Mouse (Mus musculus) embryo, embryonic 10.5 days (tissue): ENCODE results near the gene Exosc10.

Experiments used
- DNase-seq: peaks from one replicate; pipeline ENCODE4 v3.0.0-alpha.2; 2015; ENCODE audit warnings: low spot score

The Exosc10 gene

DNA sequence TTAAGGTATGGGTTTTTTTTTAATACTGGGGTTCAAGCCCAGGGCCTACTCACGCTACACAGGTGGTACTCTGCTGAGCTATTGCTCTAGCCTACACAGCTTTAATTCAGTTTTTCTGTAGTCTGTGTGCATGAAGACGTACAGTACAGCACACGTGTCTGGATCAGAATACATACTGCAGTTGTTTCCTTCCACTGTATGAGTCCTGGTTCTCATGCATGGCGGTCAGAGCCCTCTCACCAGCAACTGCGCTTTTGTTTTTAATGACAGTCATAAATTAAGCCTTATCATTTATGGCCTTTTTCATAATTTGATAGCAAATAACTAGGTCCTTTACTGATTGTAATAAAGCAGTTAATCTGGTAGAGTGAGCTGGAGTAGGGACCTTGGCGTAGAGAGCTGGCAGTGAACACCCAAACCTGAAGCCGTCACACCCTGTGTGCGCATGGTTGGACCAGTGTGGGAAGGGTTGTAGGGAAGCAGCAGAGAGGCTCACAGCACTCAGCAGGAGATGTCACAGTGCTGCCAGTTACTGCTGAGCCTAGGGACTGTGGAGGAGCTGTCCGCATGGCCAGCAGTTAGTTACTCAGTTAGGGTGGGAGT lies 12.6 kb downstream of the Exosc10 start:
- no peak for DNase-seq

DNA sequence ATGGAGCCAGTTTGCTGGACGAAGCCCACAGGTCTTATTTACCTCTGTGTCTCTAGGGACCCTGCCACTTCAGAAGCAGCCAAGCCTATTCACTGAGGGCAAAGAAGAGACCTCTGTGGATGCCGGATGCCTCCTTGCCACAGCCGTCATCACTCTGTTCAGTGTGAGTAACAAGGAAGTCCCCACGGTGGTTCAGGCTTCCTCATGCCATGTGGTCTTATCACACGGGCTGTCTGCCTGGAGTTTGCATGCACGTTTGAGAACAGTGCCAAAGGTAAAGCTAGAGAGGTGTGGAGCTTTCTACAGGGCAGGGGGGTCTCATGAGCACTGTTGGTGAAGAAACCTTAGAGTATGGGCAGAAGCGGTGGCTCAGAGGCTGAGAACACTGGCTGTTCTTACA lies 15.0 kb downstream of the Exosc10 start:
- no peak for DNase-seq

DNA sequence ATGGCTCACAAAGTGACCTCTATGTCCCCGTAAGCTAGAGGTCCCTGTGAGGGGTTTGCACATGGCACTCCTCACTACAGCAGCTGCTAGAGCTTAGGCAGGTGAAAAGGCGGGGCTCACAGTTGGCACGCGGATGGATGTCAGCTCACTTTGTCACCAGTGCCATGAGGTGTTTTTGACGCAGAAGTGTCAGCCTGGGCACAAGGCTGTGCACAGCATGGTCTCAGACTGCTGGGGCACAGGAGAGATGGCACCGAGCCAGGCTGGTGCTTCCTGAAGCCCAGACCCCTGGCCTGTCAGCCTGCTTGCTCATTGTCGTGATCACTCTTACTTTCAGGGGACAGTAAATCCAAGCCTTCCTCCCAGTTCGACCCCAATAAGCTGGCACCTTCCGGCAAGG lies 22.5 kb downstream of the Exosc10 start:
- DNase-seq: no peak

DNA sequence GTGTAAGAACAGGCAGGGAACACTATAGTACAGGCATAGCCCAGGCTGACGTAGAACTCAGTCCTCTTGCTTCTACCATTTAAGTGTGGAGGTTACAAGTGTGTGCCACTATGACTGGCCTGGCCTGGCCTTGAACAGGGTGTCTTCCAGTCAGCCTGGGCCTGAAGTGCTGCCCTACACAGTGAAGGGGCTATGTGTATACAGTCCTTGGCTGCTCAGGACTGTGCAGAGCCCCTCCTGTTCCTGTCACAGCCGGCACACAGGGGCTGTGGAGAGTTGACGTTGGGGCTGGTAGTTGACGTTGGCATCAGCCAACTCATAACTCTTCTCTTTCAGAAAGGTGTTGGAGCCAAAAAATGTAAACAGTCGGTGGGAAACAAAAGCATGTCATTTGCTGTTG lies 23.2 kb downstream of the Exosc10 start:
- DNase-seq: no peak

DNA sequence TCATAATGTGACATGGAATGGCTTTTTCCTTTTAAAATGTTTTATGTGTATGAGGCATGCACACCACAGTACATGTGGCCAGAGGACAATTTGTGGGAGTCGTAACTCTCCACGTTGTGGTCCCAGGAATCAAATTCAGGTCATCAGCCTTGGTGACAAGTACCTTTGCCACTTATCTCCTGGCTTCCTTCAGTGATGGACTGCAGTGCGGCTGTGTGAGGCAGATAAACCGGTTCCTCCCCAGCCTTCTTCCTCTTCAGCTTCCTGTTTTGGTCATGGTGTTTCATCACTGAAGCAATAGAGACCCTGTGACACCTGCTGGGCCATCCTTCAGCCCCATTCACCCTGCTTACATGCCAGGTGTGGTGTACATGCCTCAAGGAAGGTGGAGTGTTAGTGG lies 25.0 kb downstream of the Exosc10 start:
- no peak for DNase-seq

DNA sequence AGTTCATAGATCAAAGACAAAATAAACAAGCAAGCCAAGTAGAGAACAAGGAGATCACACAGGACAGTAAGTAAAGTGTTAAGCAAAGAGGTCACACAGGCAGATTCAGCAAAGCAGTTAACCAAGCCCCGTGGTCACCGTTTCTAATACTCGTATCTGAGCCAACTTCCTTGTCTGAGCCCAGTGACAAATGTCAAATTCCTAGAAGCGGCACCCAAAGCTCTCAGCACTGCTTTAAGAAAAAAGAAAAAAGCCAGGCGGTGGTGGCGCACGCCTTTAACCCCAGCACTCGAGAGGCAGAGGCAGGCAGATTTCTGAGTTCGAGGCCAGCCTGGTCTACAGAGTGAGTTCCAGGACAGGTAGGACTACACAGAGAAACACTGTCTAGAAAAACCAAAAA lies 28.4 kb downstream of the Exosc10 start:
- DNase-seq: no peak

DNA sequence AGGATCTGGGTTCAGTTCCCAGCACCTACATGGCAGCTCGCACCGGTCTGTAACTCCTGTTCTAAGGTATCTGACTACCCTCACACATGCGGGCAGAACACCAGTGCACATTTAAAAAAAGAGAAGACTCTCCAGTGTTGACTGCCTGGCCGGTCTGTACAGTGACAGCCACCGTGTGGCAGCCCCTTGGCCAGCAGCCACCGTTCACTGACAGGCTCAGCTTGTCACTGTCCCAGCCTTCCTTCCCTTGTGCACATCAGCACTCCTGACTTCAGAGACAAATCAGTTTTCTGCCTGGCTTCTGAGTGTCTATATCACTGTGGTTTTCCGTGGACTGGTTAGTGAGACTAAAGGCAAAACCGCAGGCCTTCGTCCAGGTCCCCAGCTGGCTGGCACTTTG lies 30.6 kb downstream of the Exosc10 start:
- no peak for DNase-seq

DNA sequence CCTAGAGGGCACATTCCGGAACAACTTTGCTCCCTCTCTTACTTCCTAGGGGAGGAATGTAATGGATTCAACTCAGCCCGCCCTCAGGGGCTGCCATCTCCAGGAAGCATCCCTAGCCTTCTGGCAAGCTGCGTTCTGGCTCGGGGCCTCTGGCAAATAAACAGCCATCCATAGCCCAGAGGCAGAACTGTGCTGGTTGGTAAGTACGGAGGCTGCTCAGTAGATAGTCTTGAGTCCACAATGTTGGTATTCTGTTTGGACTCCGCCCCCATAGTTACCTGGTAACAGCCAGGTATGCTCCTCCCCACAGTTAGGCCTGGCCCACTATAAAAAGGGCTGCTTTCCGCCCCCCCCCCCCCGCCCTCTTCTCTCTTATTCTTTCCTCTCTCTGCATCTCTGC lies 31.3 kb downstream of the Exosc10 start:
- no peak for DNase-seq

DNA sequence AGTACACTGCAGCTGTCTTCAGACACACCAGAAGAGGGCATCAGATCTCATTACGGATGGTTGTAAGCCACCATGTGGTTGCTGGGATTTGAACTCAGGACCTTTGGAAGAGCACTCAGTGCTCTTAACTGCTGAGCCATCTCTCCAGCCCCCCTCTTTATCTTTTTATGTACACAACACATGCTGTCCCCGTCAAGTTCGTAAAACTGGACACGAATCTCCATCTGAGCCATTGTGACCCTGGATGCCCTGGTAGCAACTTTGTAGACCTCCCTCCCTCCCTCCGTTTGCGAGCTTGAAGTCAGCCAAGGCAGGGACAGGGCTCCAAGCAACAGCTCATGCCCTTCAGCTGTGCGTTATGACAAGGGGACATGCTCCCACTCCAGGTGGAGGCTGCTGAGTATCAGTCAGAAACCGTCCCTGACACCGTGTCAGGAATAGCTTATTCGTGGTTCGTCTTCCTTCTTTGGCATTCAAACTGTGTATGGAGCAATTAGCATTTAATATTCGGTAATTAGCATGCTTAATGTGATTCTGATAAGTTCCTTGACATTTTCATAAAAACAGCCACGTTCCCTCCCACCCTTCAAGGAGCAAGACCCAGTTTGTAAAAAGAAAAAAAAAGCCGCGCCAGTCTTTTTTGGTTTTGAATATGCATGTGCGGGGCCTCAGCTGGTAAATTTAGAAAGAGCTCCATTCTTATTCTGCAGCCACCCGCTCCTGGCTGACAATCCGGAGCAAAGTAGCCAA lies 32.4 kb downstream of the Exosc10 start:
- peak; percentile 63 for DNase-seq

DNA sequence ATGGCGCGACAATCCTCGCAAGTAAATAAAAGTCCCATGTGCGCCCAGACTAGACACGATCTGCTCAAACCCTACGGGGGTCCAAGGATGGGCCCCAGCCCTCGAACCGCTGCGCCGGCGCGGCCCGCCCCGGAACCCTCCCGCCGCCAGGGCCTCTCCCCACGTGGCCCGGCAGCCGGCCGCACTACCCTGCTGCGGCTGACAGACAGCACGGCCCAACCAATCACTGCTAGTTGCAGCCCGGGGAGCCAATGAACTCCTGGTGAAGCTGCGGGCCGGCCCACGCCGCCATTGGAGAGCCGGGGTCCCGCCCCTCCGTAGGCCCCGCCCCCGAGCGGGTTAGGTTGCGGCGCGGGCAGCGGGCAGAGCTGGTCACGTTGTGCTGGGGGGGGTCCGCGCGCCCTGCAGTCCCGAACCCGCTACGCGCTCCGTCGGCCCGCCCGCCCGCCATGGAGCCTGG lies 33.0 kb downstream of the Exosc10 start, which contains the start of gene Srm:
TSS of gene Srm (plus strand) at position 333 of the 460 bp plus-strand sequence.
- DNase-seq: peak; percentile 97

DNA sequence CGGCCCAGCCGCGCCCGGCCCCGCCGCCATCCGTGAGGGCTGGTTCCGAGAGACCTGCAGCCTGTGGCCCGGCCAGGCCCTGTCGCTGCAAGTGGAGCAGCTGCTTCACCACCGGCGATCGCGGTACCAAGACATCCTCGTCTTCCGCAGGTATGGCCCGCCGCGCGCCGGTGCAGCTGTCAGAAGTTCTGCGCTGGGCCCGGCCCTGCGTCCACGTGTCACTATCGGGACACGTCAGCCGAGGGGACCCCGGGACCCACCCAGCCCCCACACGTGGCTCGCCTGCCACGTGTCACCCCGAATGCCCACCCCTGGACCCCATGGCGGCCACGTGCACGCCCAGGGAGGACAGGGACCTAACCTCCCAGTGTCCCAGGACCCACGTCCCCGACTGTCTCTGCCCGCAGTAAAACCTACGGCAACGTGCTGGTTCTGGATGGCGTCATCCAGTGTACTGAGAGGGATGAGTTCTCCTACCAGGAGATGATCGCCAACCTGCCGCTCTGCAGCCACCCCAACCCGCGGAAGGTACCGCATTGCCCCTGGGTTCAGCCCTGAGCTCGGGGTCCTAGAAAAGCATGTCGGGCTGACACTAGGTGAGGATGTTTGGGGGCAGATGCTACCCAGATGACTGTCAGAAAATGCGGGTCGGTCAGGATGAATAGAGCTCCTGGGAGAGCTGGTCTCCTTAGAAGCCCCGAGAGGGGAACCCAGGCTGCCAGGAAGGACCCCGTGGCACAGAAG lies 33.6 kb downstream of the Exosc10 start:
- peak; percentile 35 for DNase-seq

DNA sequence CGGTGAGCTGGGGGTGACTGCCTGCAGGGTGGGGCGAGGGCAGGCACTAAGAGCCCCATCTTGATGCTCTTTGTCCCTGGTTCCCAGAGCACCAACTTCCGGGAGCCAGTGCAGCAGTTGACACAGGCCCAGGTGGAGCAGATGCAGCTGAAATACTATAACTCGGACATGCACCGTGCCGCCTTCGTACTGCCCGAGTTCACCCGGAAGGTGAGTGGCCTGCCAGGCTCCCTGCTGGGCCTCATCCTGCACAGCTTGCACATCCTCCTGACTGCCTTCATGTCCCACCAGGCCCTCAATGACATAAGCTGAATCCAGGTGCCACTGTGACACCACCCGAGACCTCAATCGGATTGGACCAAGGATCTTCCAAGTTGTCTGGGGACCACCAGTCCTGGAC lies 35.8 kb downstream of the Exosc10 start:
- no peak for DNase-seq

DNA sequence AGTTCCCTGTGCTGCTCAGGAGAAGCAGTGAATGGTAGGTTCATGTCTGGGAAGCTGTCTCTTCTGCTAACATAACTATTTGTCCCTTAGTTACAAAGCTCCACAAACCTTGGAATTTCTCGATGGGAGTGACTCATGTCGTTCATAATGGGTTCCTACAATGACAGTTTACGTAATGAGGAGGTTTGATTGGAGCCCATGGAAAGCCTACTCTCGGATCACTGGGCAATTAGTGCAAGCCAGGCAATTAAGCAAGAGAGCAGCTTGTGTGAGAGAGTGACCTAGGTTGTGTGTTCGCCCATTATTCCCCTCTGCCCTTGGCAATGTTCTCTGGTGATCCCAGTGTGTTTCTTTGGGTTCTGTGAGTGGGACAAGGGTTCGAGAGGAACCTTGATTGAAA lies 37.7 kb downstream of the Exosc10 start:
- DNase-seq: no peak

DNA sequence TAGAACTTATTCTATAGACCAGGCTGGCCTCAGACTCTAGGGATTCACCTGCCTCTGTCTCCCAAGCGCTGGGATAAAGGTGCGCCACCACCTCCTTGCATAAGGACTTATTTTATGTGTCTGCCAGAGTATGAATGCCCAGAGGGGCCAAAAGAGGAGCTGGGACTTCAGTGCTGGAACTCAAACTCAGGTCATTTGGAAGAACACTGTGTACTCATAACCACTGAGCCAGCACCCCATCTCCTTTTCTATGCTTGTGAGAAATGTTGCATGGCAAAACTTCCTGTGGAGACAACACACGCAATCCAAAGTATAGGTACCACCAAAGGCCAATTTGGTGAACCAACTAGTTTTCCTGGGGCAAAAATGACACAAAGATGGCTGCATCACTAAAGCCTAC lies 38.5 kb downstream of the Exosc10 start:
- no peak for DNase-seq

DNA sequence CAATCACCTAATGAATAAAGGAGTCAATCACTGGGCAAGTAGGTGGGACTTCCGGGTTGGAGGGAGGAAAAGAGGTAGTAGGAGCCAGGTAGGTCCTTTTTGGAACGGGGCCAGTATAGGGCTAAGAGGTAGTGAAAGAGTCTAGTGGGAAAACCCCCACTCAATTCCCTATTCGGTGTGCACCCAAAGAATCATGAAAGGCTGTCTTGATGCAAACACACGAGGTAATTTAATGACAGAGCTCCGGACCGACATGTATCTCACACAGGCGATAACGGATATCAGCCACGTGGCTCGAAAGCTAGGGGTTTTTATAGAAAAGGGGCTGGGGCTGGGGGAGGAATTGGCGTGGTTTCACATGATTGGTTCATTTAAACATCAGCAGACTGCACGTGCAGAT lies 40.6 kb downstream of the Exosc10 start:
- no peak for DNase-seq

DNA sequence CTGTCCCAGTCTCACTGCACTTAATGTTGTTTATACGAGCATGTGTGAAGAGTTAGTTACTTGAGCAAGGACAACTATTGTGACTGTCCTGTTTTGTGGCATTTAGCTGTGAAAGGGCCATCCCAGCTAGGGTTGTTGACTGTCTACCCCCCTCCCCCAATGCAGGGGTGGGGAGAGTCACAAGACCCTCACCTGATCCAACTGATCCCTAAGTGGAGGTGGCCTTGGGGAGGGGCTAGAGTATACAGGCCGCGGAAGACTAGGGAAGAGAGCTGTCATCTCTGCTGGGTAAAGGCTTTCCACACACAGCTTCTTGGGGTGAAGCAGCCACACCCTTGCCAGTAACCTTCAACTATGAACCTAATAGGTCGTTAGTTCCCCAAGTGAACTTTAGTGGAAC lies 42.1 kb downstream of the Exosc10 start:
- no peak for DNase-seq

DNA sequence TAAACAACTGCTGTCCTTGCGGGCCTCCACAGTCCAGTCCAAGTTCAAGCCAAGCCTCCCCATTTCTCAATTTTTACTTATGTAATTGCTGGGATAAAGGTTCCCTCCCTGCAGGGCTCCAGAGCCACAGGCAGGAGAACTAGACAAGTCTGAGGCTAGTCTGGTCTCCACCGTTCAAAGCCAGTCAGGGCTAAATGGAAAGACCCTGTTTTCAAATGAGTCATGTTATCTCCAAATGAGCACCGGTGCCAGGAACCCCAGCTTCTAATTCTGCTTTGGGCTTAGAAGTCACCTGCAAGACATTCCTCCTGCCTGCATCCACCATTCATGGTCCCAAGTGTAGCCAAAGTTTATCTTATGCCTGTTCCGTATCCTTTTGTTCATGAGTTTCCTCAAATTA lies 43.6 kb downstream of the Exosc10 start:
- no peak for DNase-seq

DNA sequence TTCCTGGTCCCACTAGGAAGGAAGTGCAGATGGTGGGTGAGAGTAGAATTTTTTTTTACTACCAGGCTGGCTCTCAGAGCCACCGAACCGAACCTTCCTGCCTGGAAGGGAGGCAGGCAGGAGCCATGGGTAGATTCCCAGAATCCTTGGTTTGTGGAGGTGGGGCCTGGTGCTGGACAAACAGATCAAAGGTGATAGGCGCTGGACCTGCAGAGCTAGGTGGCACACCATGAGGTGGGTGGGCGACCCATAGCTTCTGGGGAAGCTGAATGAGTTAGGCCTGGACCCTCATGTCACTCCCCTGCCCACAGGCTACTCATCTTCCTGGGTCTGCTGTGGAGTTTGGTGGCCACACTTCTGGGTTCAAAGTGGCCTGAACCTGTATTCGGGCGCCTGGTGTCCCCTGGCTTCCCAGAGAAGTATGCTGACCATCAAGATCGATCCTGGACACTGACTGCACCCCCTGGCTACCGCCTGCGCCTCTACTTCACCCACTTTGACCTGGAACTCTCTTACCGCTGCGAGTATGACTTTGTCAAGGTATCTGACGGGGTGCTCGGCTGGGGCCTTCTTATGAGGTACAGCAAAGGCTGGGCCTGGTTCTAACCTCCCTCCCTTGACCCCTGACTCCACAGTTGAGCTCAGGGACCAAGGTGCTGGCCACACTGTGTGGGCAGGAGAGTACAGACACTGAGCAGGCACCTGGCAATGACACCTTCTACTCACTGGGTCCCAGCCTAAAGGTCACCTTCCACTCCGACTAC lies 44.3 kb downstream of the Exosc10 start, which contains the start of gene Masp2:
TSS of gene Masp2 (plus strand) at position 198 of the 764 bp plus-strand sequence.
- no peak for DNase-seq

DNA sequence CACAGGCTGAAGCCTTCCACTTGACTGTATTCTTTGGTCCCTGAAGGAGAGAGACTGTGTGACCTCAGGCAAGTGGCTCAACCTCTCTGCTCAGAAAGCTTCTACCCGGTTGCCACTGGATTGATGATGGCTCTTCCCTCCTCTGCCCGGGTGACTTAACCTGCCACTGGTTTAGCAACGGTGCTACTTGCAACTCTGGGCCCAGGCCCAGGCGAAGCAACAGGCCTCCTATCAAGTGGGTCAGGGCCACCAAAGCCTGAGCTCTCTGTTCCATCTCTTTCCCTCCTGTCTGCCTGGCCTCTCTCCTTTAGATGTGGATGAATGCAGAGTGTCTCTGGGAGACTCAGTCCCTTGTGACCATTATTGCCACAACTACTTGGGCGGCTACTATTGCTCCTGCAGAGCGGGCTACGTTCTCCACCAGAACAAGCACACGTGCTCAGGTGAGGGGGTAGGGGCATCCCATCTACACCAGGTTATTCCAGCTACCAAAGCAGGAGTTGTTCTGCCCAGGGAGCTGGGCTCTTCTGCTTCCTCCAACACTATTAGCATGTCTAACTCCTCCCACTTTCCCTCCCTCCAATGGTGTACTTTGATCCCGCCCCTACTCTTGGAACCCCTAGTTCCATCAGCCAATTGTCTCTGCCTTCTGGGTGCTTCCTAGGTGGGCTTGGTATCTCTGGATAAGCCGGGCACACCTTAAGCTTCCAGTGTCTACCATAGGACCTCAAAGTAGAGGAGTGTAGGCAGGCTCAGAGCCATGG lies 45.3 kb downstream of the Exosc10 start:
- DNase-seq: no peak

DNA sequence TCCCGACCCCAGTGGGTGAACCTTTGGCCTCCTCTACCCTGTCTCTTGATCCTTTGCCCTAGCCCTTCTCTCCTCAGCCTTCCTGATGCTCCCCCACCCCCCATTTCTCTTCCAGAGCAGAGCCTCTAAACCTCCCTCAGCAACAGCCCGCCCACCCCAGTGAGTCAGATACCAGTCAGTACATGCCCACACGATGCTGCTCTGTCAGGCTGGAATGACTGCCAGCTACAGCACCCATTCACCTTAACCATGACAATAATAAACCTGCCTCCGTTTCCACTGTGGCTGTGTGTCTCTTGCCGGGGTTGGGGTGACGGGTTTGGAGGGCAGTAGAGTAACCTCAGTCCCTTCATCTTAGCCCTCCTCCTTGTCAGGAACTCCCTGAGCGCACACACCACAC lies 45.9 kb downstream of the Exosc10 start:
- DNase-seq: no peak

DNA sequence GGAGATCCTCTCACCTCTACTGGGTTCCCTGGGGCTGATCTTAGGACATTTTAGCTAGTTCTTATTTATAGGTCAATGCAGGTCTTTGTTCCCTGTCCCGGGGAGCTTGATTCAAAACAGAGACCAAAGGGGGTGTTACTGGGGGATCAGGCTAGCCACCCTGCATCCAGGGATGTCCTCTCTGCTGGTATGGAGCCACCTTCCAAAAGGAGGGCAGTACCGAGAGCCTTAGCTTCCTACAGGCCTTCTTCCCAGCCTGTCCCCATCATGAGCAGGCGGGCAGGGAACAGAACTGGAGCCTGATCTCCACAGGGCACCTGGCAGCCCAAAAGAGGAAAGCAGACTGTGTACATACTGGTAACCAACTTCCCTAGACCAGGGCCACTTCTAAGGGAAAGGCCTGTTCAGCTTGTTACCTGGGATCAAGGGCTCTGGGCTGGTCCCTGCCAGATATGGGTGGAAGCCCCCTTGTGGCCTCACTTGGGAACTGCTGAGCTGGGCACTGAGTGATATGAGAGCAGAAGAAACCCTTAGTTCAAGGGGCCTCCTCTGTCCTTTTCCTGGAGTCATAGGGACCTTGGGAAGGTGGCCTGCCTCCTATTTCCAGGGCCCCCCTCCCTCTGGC lies 46.4 kb downstream of the Exosc10 start:
- peak; percentile 80 for DNase-seq
